Mouse (Mus musculus) MEL (cell line): ENCODE results near the gene Abhd17b. TPM values are rescaled to one million over a fixed set of nuclear protein-coding genes. Genes with fewer than 3 reads are reported as not detected.

ENCODE experiments used
- DNase-seq: peaks from one replicate; pipeline ENCODE4 v3.0.0; 2011; ENCODE audit warnings: low read depth, low spot score
- H3K27ac ChIP-seq: 2 replicates; pipeline ENCODE4 v1.5.1; 2012; ENCODE audit warnings: low read depth, mild to moderate bottlenecking, control low read depth, low read length, moderate library complexity; ENCODE audit not compliant: control insufficient read depth
- H3K27me3 ChIP-seq, 2 experiments: fragments of 150-350 bp in 1 of 2; sonication (generic) in 1 of 2; 2 replicates each; pipeline ENCODE4 v1.6.1; 2012; ENCODE audit warnings: low read length in 2 of 2, mild to moderate bottlenecking in 2 of 2, improper control_type of control experiment in 1 of 2, moderate library complexity in 1 of 2; ENCODE audit not compliant: insufficient read depth in 2 of 2, control insufficient read depth in 1 of 2
- H3K36me3 ChIP-seq, 2 experiments: 2 replicates each; pipeline ENCODE4 v1.6.1; 2012 to 2014; ENCODE audit warnings: low read length in 2 of 2, improper control_type of control experiment in 1 of 2, inconsistent platforms in 1 of 2, mild to moderate bottlenecking in 1 of 2; ENCODE audit not compliant: insufficient read depth in 2 of 2, control insufficient read depth in 1 of 2
- H3K4me1 ChIP-seq, 2 experiments: fragments of 150-350 bp in 1 of 2; sonication (generic) in 1 of 2; 2 replicates each; pipeline ENCODE4 v1.6.1; 2012; ENCODE audit warnings: low read length in 2 of 2, improper control_type of control experiment in 1 of 2, mild to moderate bottlenecking in 1 of 2; ENCODE audit not compliant: insufficient read depth in 2 of 2, control insufficient read depth in 1 of 2
- H3K4me3 ChIP-seq, 2 experiments: fragments of 150-350 bp in 1 of 2; sonication (generic) in 1 of 2; 2 replicates each; pipeline ENCODE4 v1.5.1; 2012; ENCODE audit warnings: low read depth in 2 of 2, low read length in 2 of 2, mild to moderate bottlenecking in 2 of 2, moderate library complexity in 2 of 2, control low read depth in 1 of 2, improper control_type of control experiment in 1 of 2; ENCODE audit not compliant: control insufficient read depth in 1 of 2, insufficient read depth in 1 of 2
- H3K79me2 ChIP-seq: 2 replicates; pipeline ENCODE4 v1.6.1; 2012; ENCODE audit warnings: mild to moderate bottlenecking, low read length, moderate library complexity; ENCODE audit not compliant: control insufficient read depth, poor library complexity, insufficient read depth
- H3K9ac ChIP-seq: 2 replicates; pipeline ENCODE4 v1.6.1; 2012; ENCODE audit warnings: low read depth, mild to moderate bottlenecking, control low read depth, low read length, moderate library complexity; ENCODE audit not compliant: control insufficient read depth, poor library complexity, severe bottlenecking
- H3K9me3 ChIP-seq: fragments of 150-350 bp; sonication (generic); replicated peaks from 2 replicates; pipeline ENCODE4 v1.6.1; 2012; ENCODE audit warnings: mild to moderate bottlenecking, low read length, improper control_type of control experiment, moderate library complexity; ENCODE audit not compliant: insufficient read depth
- GABPA ChIP-seq: IDR thresholded peaks from 2 replicates; pipeline ENCODE4 v1.6.1; 2012; ENCODE audit warnings: low read depth, mild to moderate bottlenecking, inconsistent platforms, low read length, improper control_type of control experiment, moderate library complexity
- KAT2A ChIP-seq: conservative IDR thresholded peaks from 2 replicates; pipeline ENCODE4 v1.6.1; 2012; ENCODE audit warnings: low read depth, low read length, improper control_type of control experiment, inconsistent platforms
- MAFK ChIP-seq: IDR thresholded peaks from 2 replicates; pipeline ENCODE4 v1.6.1; 2011; ENCODE audit warnings: low read depth, mild to moderate bottlenecking, low read length, improper control_type of control experiment, borderline replicate concordance
- MAX ChIP-seq: IDR thresholded peaks from 2 replicates; pipeline ENCODE4 v1.6.1; 2011; ENCODE audit warnings: low read length, improper control_type of control experiment
- MAZ ChIP-seq: IDR thresholded peaks from 2 replicates; pipeline ENCODE4 v1.6.1; 2012; ENCODE audit warnings: low read depth, mild to moderate bottlenecking, inconsistent platforms, low read length, improper control_type of control experiment
- MYB ChIP-seq: IDR thresholded peaks from 2 replicates; pipeline ENCODE4 v1.6.1; 2011; ENCODE audit warnings: mild to moderate bottlenecking, low read depth, low read length, improper control_type of control experiment
- RCOR1 ChIP-seq: IDR thresholded peaks from 2 replicates; pipeline ENCODE4 v1.6.1; 2012; ENCODE audit warnings: low read depth, mild to moderate bottlenecking, inconsistent platforms, low read length, improper control_type of control experiment
- TAL1 ChIP-seq: IDR thresholded peaks from 2 replicates; pipeline ENCODE4 v1.6.1; 2012; ENCODE audit warnings: mild to moderate bottlenecking, inconsistent platforms, low read length, moderate library complexity, mixed read lengths
- TBP ChIP-seq: IDR thresholded peaks from 2 replicates; pipeline ENCODE4 v1.8.0; 2011; ENCODE audit warnings: low read depth, low read length, improper control_type of control experiment
- USF1 ChIP-seq: IDR thresholded peaks from 2 replicates; pipeline ENCODE4 v1.6.1; 2014; ENCODE audit warnings: low read depth, mild to moderate bottlenecking, inconsistent platforms, low read length, improper control_type of control experiment, moderate library complexity
- ZNF384 ChIP-seq: IDR thresholded peaks from 2 replicates; pipeline ENCODE4 v1.6.1; 2012; ENCODE audit warnings: low read depth, mild to moderate bottlenecking, inconsistent platforms, low read length, improper control_type of control experiment
- polyA plus RNA-seq, 2 experiments: library from polyadenylated mRNA; stranded (reverse) in 1 of 2; unstranded in 1 of 2; fragments of >175 nt in 1 of 2; fragments of >200 nt in 1 of 2; gene quantifications; 2 replicates each; pipeline versions ENCODE4 v1.2.1 to v1.2.4; 2012; ENCODE audit warnings: low replicate concordance in 2 of 2, low read depth in 1 of 2; ENCODE audit not compliant: insufficient read length in 2 of 2, insufficient read depth in 1 of 2, missing spikeins in 1 of 2
- total RNA-seq: library from RNA; depleted of rRNA; stranded (reverse); fragments of 300-350 nt; gene quantifications from 2 replicates; pipeline ENCODE4 v1.2.3, GENCODE M21; 2012

Gene Abhd17b
- total and polyA plus RNA-seq, 3 experiments, result 15.8 to 173 (median 16.1) TPM

GRCm38 (mm10) chr19:21723911-21724655 lies 71.1 kb downstream of the Abhd17b start:
- no peaks in the 10 kb centered on the region for H3K27me3 ChIP-seq
- no peaks in the 10 kb centered on the region for H3K4me1 ChIP-seq
- no peak for DNase-seq
- H3K27ac ChIP-seq, result no peak overlapping the region
- H3K9ac ChIP-seq, result no peak overlapping the region
- H3K9me3 ChIP-seq, result no peaks in the 10 kb centered on the region
- TF ChIP-seq TAL1, result no peak
- no peaks in the 10 kb centered on the region for H3K79me2 ChIP-seq
- no peaks in the 10 kb centered on the region for H3K36me3 ChIP-seq
- no peak overlapping the region for H3K4me3 ChIP-seq

GRCm38 (mm10) chr19:21725168-21725567 lies 72.2 kb downstream of the Abhd17b start:
- Histone ChIP-seq H3K4me3 (no peak overlapping the region), H3K9me3 (no peaks in the 10 kb centered on the region), H3K9ac (no peak overlapping the region), H3K79me2 (no peaks in the 10 kb centered on the region), H3K36me3 (no peaks in the 10 kb centered on the region), H3K27me3 (no peaks in the 10 kb centered on the region), H3K27ac (no peak overlapping the region), H3K4me1 (no peaks in the 10 kb centered on the region)
- DNase-seq, result no peak
- TF ChIP-seq RCOR1, result no peak
- 0 out of 2 replicates have a peak, but pooled peaks have one; percentile 18 for TF ChIP-seq USF1
- no peak for TF ChIP-seq ZNF384

- H3K27ac ChIP-seq, result no peak overlapping the region
- H3K27me3 ChIP-seq, result no peaks in the 10 kb centered on the region
- DNase-seq, result no peak
- no peak overlapping the region for H3K9ac ChIP-seq
- no peaks in the 10 kb centered on the region for H3K4me1 ChIP-seq
- no peaks in the 10 kb centered on the region for H3K9me3 ChIP-seq
- TF ChIP-seq MYB (no peak), KAT2A (no peak), MAX (no peak), MAFK (no peak), TBP (no peak), MAZ (no peak), GABPA (no peak), USF1 (no peak)
- H3K4me3 ChIP-seq, result no peak overlapping the region
- H3K79me2 ChIP-seq, result no peaks in the 10 kb centered on the region
- H3K36me3 ChIP-seq, result no peaks in the 10 kb centered on the region
Measured at GRCm38 (mm10) chr19:21727081-21727480, 74.1 kb downstream of the Abhd17b start.
